Mouse (Mus musculus) right cerebral cortex, postnatal 25 days (tissue): ENCODE data around the gene Cln3.

Source experiments
- DNase-seq: peaks from one replicate; pipeline ENCODE4 v3.0.0; 2022

Gene Cln3

GRCm38 (mm10) chr7:126594862-126595561 is 9.4 kb upstream of the Cln3 start, which contains the start of gene Il27:
TSS of gene Il27 (minus strand) at chr7:126594941.
- DNase-seq, result no peak

- DNase-seq, result peak; percentile 33
Measured at GRCm38 (mm10) chr7:126587779-126588178, 2.2 kb upstream of the Cln3 start.

GRCm38 (mm10) chr7:126586839-126587238 is 1.2 kb upstream of the Cln3 start:
- no peak for DNase-seq

GRCm38 (mm10) chr7:126584506-126584977 is 1.1 kb downstream of the Cln3 start, which contains the start of gene Apobr:
TSS of gene Apobr (plus strand) at chr7:126584942.
- DNase-seq, result no peak

- DNase-seq, result no peak
Measured at GRCm38 (mm10) chr7:126583761-126584160, 1.9 kb downstream of the Cln3 start.

- peak; percentile 85 for DNase-seq
Measured at GRCm38 (mm10) chr7:126583251-126583709, 2.3 kb downstream of the Cln3 start.

GRCm38 (mm10) chr7:126582759-126583158 is 2.9 kb downstream of the Cln3 start:
- DNase-seq, result peak; percentile 31

- DNase-seq, result no peak
Measured at GRCm38 (mm10) chr7:126581661-126582060, 4.0 kb downstream of the Cln3 start.

- DNase-seq, result no peak
Measured at GRCm38 (mm10) chr7:126579172-126579571, 6.4 kb downstream of the Cln3 start.

GRCm38 (mm10) chr7:126576946-126577345 is 8.7 kb downstream of the Cln3 start:
- DNase-seq, result no peak

GRCm38 (mm10) chr7:126566094-126566765 is 19.4 kb downstream of the Cln3 start, which contains the start of gene Eif3c:
TSS of gene Eif3c (minus strand) at chr7:126566411.
- peak; percentile 85 for DNase-seq

- no peak for DNase-seq
Measured at GRCm38 (mm10) chr7:126565693-126566092, 19.9 kb downstream of the Cln3 start.

GRCm38 (mm10) chr7:126556635-126557034 is 29.0 kb downstream of the Cln3 start:
- DNase-seq, result no peak

- DNase-seq, result no peak
Measured at GRCm38 (mm10) chr7:126554796-126555195, 30.8 kb downstream of the Cln3 start.

- no peak for DNase-seq
Measured at GRCm38 (mm10) chr7:126545631-126546030, 40.0 kb downstream of the Cln3 start.

- no peak for DNase-seq
Measured at GRCm38 (mm10) chr7:126541661-126542060, 44.0 kb downstream of the Cln3 start.

- no peak for DNase-seq
Measured at GRCm38 (mm10) chr7:126537820-126538585, 47.6 kb downstream of the Cln3 start.

GRCm38 (mm10) chr7:126536466-126536865 is 49.2 kb downstream of the Cln3 start:
- DNase-seq, result no peak

GRCm38 (mm10) chr7:126535766-126536165 is 49.9 kb downstream of the Cln3 start:
- DNase-seq, result no peak

GRCm38 (mm10) chr7:126533434-126533833 is 52.2 kb downstream of the Cln3 start:
- no peak for DNase-seq

- no peak for DNase-seq
Measured at GRCm38 (mm10) chr7:126528166-126528577, 57.4 kb downstream of the Cln3 start.

GRCm38 (mm10) chr7:126523316-126523715 is 62.3 kb downstream of the Cln3 start:
- no peak for DNase-seq
